Mouse (Mus musculus): Measurements from ENCODE around the gene Pum2.

GRCm38 (mm10) chr12:8667473-8668255, 6.3 kb upstream of the Pum2 start:
- TF ChIP-seq POLR2A (IDR thresholded peaks at IDR 0.05; ENCODE audit: control insufficient read depth in 1 of 2, insufficient read depth in 1 of 2, low read depth in 1 of 2, low read length in 2 of 2, poor library complexity in 1 of 2) (no peak), CTCF (IDR thresholded peaks at IDR 0.05 in 2 of 3, conservative IDR thresholded peaks at IDR 0.05 in 1 of 3; ENCODE audit: control insufficient read depth in 1 of 3, insufficient read depth in 1 of 3, low read depth in 2 of 3, low read length in 3 of 3, poor library complexity in 1 of 3, severe bottlenecking in 1 of 3) (no peak), ELF1 (IDR thresholded peaks at IDR 0.05; ENCODE audit: low read depth, low read length) (no peak), RCOR1 (IDR thresholded peaks at IDR 0.05; ENCODE audit: low read depth, low read length) (no peak)

All from MEL (cell line).